Mouse (Mus musculus): Measurements from ENCODE around the gene Tlx3. TPM values are rescaled to one million over a fixed set of nuclear protein-coding genes. Genes with fewer than 3 reads are reported as not detected.

Tlx3 gene
- total RNA-seq (2021): not detected
- long read RNA-seq, experiment 1: 0 reads
- long read RNA-seq, experiment 2: 0 reads

DNA sequence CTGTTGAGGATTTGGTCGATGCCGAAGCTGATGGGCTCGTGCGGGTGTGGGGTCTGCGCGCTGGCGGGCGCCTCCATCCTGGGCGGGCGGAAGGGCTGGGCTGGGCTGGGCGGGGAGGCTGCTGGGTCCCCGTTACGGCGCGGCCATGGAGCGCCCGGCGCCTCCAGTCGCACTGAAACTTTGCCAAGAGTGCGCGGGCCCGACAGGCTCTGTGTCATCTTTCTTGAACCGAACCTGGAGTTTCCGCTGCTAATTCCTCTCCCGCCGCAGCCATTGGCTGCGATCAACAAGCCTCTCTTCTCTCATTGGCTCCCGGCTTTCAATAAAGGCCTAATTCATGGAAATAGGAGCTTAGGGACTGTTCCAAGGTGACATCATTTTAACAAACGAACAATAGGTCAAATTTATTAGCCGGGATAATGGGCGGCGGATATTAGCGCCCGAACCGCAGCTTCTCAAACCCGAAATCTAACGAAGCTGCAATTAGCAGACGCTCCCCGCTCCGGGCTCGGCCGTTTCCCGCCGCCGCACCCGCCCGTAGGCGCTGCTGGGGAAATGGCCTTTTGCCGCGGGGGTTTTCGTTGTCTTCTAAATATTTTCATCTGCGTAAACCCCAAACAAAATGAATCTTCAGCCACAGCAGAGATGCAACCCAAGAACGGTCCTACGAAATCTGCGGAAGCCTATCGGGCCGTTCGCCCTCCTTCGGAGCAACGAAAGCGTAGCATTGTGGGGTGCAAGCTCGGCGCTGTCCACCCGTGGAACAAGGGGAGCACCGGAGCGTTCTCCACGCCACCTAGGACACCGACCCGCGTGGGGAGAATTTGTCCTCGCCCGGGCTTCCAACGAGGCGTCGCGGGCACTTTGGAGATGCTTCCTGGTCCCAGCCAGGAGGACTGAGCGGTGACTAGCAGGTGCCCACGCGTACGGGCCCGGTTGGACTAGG is at the start of gene Tlx3:
Gene Tlx3 (minus strand): TSS at position 207 of the 946 bp plus-strand sequence.
- DNase-seq: peak in 1 of 2 experiments; percentile 60

DNA sequence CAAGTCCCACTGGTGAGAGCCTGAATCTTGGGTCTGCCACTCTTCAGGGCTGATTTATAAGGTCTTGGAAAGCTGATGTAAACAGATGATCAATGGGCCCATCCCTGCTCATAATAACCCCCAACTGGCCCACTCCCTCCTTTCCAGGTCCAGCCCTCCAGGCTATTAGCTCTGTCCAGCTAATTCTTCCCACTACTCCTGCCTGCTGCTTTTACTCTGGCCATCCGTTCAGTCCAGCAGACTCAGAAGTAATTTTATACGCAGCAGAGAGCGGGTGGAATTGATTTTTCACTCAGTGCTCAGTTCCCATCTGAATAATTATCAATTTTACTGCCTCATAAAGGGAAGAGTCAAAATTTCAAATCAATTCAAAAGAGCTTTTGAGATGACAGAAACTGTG is 36.9 kb upstream of the Tlx3 start:
- DNase-seq: no peak

DNA sequence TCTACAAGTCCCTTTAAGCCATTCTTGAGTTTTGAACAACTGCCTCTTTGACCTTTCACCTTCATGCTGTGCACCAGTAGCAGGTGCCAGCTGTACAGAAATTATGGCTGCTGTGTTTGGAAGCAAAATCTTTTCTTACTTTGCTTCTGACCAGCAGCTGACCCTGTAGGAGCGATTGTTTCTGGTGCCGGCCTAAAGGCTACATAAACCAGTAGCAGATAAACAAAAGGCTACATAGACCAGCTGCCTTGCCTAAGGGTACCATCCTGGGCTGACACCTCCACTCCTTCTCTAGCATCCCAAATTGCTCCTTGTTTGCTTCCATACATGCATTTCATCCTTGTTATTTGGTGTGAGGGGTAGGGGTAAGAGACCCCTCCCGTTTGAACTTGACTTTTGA is 30.7 kb upstream of the Tlx3 start:
- DNase-seq: no peak

DNA sequence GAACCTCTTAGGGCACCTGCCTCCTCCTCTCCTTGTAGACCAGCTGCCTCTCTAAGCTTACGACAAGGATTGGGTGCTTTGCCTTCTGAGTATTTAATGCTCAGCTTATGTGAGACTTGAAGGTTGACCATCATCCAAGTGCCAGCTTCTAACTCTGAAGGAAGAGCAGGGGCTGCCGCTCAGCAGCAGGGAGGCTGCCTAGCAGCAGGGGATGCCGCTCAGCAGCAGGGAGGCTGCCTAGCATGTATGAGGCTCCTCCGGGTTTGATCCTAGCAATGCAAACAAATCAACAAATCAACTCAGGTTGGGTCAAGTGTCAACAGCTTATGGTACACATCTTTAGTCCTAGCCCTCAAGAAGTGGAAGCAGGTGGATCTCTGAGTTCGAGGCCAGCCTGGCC is 28.7 kb upstream of the Tlx3 start:
- DNase-seq: no peak

DNA sequence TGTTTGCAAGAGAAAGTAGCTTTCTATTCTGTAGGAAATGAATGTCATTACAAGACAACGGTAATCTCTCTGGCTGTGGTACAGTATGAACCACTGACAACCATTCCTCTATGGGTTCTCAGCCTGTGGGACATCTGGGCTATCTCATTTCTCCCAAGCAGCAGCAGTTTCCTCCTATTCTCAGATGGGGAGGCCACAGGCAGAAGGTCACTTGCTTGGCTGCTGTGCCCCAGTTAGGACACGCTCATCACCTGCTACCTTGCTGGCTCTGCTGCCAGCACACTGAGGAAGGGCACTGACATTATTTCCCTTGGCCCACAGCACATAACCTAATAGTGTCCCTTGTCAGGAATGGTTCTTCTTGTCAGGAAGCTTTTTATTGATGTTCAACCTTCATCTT is 24.8 kb upstream of the Tlx3 start:
- no peak for DNase-seq

DNA sequence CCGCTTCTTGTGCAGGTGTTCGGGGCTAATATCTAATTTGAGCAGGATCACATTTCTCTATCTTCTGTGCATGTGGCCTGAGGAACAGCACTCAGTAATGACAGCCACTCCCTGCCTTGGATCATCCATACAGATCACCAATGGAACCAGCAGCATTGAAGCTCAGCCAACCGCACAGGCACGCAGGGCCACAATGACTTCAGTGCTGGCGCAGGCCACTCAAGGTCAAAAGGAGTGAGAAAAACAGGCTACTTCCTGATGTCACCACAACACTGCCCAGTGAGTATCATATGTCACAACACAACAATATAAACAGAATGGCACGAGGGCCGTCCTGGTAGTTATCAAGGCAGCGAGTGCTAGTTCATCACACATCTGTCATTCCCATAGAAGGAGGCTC is 23.1 kb upstream of the Tlx3 start:
- DNase-seq: no peak

DNA sequence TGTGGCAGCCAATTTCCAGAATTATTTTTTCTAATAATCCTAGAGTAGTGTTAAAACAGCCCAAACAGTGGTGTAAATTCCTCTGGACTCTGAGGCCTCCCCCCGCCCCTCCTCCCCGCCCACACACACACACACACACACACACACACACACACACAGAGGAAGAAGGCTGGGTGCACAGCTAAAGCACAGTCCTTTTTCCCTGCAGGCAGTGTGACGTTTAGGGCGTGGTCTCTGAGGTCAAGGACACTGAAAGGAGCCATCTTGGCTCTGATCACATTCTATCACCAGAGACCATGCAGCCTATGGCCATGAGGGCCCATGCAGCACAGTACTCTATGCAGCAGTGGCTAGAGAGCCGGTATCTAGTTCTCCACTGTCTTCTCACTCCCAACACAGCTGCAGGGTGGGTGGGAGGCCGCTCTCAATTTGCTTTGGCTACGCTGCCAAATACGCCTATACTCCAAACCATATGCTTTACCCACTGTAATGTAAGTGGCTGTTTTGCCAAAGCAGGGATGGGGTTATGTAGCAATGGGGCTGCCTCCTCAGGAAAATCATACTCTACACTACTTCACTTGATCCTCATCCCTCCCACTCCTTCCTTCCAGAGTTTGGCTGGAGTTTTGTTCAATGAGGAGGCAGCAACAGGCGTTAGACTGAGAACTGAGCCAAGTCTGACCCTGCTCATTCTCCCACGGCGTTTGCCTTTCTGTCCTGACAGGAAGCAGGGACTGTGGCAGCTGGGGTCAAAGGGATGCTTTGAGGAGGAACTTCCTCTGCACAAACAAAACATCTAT is 18.4 kb upstream of the Tlx3 start:
- DNase-seq: no peak

DNA sequence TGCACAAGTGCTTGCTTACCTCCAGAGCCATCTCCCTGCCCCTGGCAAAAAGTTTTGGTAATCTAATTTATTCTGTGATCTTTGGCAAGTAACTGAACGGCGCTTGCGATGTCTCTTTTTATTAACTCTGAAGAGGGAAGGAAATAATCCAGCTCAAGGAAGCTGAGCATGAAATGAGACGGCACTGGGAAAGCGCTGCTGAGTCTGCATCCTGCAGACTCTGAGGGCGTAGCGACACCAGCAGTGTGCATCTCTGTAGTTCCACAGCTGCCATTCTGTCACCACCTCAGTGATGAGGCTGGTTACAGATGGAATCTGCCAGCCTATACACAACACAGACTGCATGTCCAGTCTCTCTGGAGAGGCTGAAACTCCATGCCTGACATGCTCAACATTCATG is 17.4 kb upstream of the Tlx3 start:
- DNase-seq: no peak

DNA sequence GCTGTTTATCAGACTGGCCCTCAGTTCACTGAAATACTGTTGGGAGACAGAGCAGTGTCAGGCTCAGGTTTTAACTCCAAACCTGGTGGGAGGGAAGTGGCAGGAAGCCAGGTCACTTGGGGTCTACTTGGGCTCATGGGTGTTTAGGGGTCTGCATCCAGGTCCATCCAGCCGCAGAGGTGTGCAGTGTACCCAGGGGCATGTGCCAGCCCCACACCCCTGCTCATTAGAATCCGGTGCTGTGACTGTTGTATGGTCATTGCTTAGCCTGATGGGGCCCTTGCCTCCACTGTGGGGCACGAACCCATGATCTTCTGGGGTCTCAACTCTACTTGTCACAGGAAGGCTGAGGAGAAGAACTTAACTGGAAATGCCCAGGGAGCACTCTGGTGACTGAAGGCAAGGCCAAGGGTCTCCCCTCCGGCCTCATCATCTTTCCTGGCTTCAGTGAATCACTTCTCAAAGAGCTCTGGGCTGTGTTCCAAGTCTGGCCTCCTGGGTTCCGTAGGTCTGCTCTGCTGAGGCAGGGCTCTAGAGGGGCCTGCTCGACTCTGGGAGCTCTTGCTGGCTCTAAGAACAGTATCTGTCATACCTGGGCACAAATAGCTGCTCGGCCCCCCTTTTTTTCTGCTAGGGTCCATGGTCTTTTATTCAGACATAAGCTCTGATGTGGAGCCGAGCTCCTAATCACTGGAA is 14.1 kb upstream of the Tlx3 start:
- no peak for DNase-seq

DNA sequence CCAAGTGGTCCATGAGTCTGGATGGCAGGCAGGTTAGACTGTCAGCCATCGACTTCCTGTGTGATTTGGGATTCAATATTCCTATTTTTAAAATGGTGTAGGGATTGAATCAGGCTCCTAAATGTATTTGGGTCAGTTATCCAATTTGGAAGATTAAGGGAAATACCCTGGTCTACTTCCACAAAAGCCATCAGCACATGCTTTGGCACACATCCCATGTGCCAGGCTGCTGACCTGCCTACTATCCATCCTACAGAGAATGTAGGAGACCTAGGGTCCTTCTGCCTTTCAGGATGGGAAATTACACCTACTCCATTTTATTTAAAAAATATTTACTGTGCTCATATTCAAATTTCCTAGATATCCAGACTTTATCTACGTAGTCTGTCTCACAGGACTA is 4.0 kb upstream of the Tlx3 start:
- DNase-seq: no peak

DNA sequence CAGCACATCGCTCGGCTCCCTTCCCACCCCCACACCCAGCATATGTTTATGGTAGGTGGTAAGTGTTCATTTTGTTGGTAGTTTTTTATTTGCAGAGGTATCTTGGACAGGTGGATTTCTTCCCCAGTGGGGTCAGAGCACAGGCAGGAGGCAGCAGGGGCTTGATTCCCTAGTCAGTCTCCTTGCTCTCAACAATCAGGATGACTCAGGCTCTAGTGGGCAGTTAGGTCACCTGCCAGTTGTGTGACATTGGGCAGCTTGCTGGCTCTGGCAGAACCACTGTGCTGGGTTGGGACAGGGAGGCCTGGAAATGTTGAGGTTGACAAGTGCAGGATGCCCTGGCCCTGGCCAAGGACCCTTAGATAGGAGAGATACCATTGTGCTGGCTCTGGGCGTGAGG is 1.6 kb upstream of the Tlx3 start:
- DNase-seq: no peak

DNA sequence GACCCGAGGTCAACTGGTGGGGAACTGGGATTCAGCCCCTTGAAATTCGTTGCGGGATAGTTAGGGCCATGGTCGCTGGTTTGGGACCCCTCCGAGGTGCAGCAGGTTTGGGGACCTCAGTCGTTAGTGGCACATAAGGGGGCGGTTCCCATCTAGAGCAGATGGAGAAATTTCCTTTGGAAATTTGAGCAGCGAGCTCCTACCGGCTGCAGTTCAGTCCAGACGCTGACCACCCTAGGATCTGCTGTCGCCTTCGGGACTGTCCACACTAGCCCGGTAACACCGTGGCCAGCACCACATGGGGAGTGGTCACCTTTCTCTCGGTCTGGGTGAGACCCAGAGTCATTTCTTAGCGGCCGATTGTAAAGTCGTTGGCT is 928 bp upstream of the Tlx3 start:
- peak in 1 of 2 experiments; percentile 38 for DNase-seq

DNA sequence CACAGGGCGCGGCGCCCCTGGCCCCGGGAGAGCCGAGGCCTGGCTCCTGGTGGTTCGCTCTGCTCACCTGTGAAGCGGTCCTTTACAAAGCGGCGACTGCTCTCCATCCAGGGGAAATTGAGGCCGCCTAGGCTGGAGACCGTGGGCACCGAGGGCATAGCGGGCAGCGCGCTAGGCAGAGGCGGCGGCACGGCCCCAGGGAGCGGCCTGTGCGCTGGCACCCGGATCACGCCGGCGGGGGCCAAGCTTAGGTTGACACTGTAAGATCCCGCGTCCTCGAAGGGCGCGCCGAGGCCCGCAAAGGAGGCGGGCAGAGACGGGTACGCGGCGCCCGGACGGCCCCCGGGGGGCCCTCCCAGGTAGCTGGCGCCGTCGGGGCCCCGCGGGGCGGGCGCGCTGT is 417 bp downstream of the Tlx3 start:
- DNase-seq: no peak

DNA sequence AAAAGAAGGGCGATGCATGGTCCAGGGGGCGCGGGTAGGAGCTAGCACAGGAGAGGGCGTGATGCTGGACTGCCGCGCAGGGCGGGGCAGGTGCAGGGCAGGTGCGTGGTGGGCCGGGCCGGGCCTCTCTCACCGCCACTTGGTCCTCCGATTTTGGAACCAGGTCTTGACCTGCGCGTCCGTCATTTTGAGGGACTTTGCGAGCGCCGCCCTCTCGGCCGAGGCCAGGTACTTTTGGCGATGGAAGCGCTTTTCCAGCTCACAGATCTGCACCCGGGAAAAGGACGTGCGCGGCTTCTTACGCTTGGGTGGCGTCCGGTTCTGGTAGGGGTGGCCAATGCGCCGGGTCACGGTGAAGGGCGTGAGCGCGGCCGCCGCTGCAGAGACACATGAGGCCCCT is 1.1 kb downstream of the Tlx3 start:
- DNase-seq: peak in 1 of 2 experiments; percentile 19

DNA sequence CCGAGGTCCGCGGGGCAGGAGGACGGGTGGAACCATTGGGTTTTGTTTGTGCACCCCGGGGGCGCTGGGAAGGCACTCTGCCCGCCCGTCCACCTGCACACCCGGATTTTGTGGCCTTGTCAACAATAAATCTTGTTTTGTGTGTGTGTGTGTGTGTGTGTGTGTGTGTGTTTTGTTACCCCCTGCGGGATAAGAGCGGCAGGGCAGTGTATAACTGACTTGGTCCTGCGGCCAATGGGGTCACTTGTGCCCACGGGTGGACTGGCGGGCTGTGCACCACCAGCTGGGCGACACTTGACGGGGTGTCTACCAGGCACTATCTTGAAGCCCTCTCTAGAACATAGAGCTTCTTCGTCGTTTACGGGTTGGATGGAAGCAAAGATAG is 1.8 kb downstream of the Tlx3 start:
- peak in 1 of 2 experiments; percentile 25 for DNase-seq

DNA sequence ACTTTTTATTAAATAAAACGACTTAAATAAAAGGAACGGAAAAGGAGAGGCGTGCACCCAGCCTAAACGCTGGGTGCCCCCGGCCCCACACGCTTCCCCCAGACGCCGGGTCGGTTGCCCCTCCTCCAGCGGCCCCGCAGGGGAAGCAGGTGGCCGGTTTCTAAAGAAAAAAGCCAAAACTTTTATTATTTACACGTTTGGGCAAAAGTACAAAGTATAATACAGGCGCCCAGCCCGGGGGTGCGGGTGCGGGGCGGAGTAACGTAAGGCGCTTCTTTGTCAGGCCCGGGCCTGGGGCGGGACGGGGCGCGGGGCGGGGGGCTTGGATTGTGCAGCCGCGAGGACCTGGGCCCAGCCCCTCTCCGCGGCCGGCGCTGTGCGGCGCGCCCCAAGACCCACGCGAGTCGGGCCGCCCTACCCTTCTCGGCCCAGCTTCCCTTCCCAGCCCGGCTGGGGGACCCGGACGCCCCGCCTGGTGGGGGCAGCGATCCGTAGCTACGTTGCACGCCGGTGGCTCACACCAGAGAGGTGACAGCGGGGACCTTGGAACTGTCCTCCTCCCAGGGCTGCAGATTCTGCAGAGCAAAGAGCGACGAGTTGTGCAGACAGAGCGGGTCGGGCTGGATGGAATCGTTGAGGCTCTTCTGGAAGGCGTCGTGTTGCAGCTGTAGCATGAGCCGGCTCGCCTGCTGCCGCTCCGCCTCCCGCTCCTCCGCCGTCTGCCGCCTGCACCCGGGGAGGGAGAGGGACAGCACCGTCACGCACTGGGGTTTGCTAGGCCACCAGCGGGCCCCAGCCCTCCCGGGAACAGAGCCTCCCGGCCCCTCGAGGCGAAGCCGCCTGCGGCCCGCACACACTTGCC is 2.4 kb downstream of the Tlx3 start:
- peak in 1 of 2 experiments; percentile 47 for DNase-seq

DNA sequence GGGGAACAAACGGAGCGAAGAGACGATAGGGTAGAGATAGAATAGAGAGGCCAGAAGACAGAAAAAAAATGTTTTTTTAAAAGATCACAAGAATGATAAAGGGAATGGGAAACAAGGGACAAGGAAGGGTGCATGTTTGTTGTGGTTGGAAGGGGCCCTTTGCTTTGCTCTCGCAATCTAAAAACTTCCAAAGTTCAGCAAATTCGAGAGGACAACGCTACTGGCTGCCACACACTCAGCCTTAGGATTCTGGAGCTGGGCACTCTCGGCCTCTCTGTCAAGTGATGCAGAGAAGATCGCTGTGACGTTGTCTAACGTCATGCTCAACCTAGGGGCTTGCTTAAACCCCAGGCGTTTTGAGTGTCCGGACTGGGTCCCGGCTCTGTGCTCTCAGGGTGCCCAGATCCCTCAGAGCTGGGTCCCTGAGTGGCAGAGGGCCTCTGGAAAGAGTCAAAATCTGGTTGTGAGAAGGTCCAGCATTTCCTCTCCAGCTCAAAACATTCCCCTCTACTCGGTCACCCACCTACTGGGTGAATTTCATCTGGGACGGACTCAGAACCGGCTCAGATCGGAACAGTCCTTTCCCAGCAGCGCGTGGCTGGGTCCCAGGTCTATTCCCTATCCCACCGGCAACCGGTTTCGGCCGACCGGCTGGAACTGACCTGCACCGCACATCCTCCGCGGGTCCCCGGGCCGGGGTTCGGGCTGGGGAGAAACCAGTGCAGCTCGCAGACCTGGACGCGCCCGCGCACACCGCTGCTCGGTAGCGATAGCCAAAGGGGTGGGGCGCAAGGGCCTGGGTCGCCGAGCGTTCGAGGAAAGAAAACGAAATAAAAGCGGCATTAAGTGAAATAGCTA is 3.3 kb downstream of the Tlx3 start:
- peak in 1 of 2 experiments; percentile 36 for DNase-seq

DNA sequence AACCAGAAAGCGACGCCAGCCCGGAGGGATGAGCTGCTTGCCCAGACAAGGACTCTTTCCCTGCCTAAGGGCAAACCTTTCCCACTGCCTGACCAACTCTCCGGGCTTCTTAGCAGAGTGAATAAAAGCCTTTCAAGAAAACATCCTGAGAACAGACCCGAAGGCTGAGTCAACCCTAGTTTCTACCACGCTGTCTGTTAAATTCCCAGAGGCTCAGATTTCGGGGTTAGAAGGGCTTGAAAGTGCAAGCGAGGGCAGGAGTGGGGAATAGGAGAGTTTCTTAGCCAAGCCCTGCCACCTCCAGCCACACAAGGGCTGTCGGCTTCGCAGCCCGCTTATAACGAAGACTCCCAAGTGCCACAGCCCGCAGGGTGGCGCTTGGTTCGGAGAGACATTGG is 4.3 kb downstream of the Tlx3 start:
- peak in 1 of 2 experiments; percentile 21 for DNase-seq

DNA sequence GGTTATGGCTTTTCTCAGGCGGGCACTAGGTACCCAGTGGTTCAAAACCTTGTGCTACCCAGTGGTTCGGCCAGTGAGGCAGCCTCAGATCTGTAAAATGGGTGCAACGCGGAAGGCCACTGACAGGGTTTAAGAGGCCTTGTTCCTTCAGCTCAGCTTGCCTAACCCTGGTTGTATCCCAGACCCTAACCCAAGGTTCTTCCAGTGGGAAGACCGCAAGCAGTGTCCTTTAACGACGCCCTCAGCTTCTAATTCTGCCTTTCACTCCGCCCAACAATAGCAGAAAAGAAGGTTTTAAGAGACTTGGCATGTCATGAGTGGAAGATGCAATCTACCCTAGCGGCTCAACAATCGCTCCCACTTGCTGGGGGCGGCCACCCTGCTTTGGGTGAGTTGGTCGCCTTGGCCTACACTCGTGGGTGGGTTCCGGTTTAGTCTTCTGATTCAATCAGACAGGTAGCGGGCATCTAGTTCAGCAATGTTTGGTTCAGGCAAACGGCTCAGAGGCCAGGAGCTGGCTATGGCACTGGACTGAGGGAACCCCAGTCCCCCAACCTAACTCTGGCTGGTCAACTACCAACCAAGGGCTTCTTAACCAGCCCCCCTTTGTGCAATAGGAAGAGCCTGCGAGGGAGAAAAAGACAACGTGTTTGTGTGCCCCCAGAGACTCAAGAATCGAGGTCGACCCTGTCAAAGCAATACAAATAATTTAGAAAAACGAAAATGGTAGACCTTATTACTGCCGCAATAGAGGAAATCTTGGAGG is 4.9 kb downstream of the Tlx3 start:
- DNase-seq: no peak

DNA sequence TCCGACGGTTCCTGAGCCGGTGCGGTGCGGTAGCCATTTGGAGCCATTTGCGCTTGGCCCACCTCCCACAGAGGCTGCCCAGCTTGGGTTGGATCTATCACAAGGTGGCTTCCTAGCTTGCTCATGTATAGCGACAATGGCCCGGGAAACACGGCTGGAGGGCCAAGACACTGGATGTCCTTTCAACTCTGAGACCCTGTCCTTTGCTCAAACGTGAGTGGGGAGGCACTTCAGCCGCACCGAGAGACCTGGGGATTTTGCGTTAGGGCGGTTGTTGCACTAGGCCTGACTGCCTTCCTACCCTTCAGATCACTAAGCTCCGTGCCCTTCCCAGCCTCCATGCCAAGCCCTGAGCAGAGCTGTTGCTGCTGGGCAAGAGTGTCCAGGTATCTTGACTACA is 5.7 kb downstream of the Tlx3 start:
- no peak for DNase-seq
